Mouse (Mus musculus): Measurements from ENCODE around the gene Gm3542. TPM values are rescaled to one million over a fixed set of nuclear protein-coding genes. Genes with fewer than 3 reads are reported as not detected.
"Not testable (repeated sequence)": the region's sequence is repeated elsewhere in the genome, so short reads cannot be mapped to it uniquely, and the experiment has no call there.

Gene Gm3542
- not detected in 2 replicates for total RNA-seq (2014; rRNA removed)
- polyA plus RNA-seq (2015; fragmentation: Nextera tagmentation; extraction: Ambion mirVana) = not detected in 2 replicates

- H3K4me3 ChIP-seq (ENCODE audit: low read length); H3K27me3 ChIP-seq (ENCODE audit: insufficient read depth, low read length); H3K4me2 ChIP-seq (ENCODE audit: low read depth, low read length); DNase-seq (ENCODE audit: low spot score); H3K27ac ChIP-seq; ATAC-seq; H3K9me3 ChIP-seq (ENCODE audit: low read length); H3K9ac ChIP-seq (replicated peaks; ENCODE audit: low read length); H3K36me3 ChIP-seq (ENCODE audit: insufficient read depth, low read length); H3K4me1 ChIP-seq (ENCODE audit: insufficient read depth, low read length): not testable (repeated sequence)
- WGBS = no CpG with 5 or more reads among the region's 2 CpGs
Measured at GRCm38 (mm10) chr14:5334828-5335227, at the start of gene Gm3542. Gene Gm3542 (minus strand): TSS chr14:5334928.

Other genes starting within 250 kb of the Gm3542 start
- gene Gm8279, start 203.4 kb downstream of the Gm3542 start, total RNA-seq (2014; rRNA removed) = not detected in 2 replicates
- gene Gm8279, start 203.4 kb downstream of the Gm3542 start, polyA plus RNA-seq (2015; fragmentation: Nextera tagmentation; extraction: Ambion mirVana) = 0.15 TPM in 1 of 2 replicates, not detected in the other
- gene Gm3317, start 170.4 kb downstream of the Gm3542 start, total RNA-seq (2014; rRNA removed) = not detected in 2 replicates
- gene Gm3317, start 170.4 kb downstream of the Gm3542 start, polyA plus RNA-seq (2015; fragmentation: Nextera tagmentation; extraction: Ambion mirVana) = not detected in 2 replicates
- gene Gm8271, start 149.1 kb downstream of the Gm3542 start, total RNA-seq (2014; rRNA removed) = not detected in 2 replicates
- not detected in 2 replicates for gene Gm8271, start 149.1 kb downstream of the Gm3542 start, polyA plus RNA-seq (2015; fragmentation: Nextera tagmentation; extraction: Ambion mirVana)
- gene Gm3526, start 74.3 kb downstream of the Gm3542 start, total RNA-seq (2014; rRNA removed) = not detected in 2 replicates
- not detected in 2 replicates for gene Gm3526, start 74.3 kb downstream of the Gm3542 start, polyA plus RNA-seq (2015; fragmentation: Nextera tagmentation; extraction: Ambion mirVana)
- gene Gm3500, start 54.1 kb upstream of the Gm3542 start, total RNA-seq (2014; rRNA removed) = 1.4 and 2.4 TPM in 2 replicates
- gene Gm3500, start 54.1 kb upstream of the Gm3542 start, polyA plus RNA-seq (2015; fragmentation: Nextera tagmentation; extraction: Ambion mirVana) = 1.8 and 2.5 TPM in 2 replicates
- 1.2 and 2.1 TPM in 2 replicates for gene Gm3194, start 120.5 kb upstream of the Gm3542 start, total RNA-seq (2014; rRNA removed)
- gene Gm3194, start 120.5 kb upstream of the Gm3542 start, polyA plus RNA-seq (2015; fragmentation: Nextera tagmentation; extraction: Ambion mirVana) = 2.2 and 2.3 TPM in 2 replicates
- gene Gm8246, start 142.9 kb upstream of the Gm3542 start, total RNA-seq (2014; rRNA removed) = not detected in 2 replicates
- not detected in 2 replicates for gene Gm8246, start 142.9 kb upstream of the Gm3542 start, polyA plus RNA-seq (2015; fragmentation: Nextera tagmentation; extraction: Ambion mirVana)
- not detected in 2 replicates for gene Gm3187, start 149.3 kb upstream of the Gm3542 start, total RNA-seq (2014; rRNA removed)
- 0.11 TPM in 1 of 2 replicates, not detected in the other for gene Gm3187, start 149.3 kb upstream of the Gm3542 start, polyA plus RNA-seq (2015; fragmentation: Nextera tagmentation; extraction: Ambion mirVana)
- 8.0 and 10.6 TPM in 2 replicates for gene Gm3488, start 166.7 kb upstream of the Gm3542 start, total RNA-seq (2014; rRNA removed)
- 14.2 and 17.1 TPM in 2 replicates for gene Gm3488, start 166.7 kb upstream of the Gm3542 start, polyA plus RNA-seq (2015; fragmentation: Nextera tagmentation; extraction: Ambion mirVana)
- gene Gm3532, start 203.6 kb upstream of the Gm3542 start, total RNA-seq (2014; rRNA removed) = not detected in 2 replicates
- gene Gm3532, start 203.6 kb upstream of the Gm3542 start, polyA plus RNA-seq (2015; fragmentation: Nextera tagmentation; extraction: Ambion mirVana) = not detected in 2 replicates

Measured in hindbrain, postnatal 0 days (tissue).